Mouse (Mus musculus): Measurements from ENCODE around the gene E330021D16Rik. TPM values are rescaled to one million over a fixed set of nuclear protein-coding genes. Genes with fewer than 3 reads are reported as not detected.
A peak's percentile ranks its signal among the peaks of the same experiment; 100 is the strongest.

E330021D16Rik gene
- polyA plus RNA-seq, 1 experiment from 2014 or later, result not detected

DNA sequence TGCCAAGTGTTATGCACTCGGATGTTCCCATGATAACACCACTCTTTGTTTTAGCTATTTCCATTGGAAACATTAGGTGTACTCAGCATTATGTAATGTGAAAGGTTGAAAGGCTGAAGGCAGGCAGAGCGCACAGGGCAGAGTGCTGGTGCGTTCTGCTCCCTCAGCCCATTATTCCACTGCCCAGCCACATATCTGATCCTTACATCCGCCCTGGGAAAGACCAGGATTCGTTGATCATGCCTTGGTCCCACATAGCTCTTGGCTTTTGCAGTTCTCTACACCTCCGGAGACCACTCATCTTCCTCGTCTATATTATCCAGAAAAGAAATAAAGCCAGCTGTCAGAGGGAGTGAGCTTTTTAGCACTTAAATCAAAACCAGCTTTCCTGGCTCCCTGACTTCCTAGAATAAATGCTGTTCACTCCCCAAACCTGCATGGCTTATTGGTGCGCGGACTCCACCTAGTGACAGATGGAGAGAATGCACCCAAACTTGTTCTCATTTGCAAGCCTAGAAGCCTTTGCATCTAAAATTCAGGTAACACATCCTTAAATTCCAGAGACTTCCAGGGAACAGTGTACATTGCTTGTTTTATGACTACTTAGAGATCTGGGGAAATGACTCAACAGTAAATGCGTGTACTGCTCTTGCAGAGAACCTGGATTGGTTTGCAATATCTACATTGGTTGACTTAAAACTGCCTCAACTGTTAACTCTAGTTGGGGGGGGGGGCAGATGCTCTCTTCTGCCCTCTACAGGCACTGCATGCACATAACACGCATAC lies 61.8 kb downstream of the E330021D16Rik start:
- Histone ChIP-seq H3K27ac (no peak overlapping the region), H3K27me3 (replicated peaks) (no peaks in the 10 kb centered on the region), H3K4me2 (replicated peaks) (no peak overlapping the region), H3K4me3 (no peak overlapping the region), H3K4me1 (no peaks in the 10 kb centered on the region), H3K36me3 (no peaks in the 10 kb centered on the region), H3K9me3 (no peaks in the 10 kb centered on the region), H3K9ac (no peak overlapping the region)
- ATAC-seq (ENCODE audit: low FRiP score, low read depth), result peak; percentile 37; the same call in 1 of the 2 replicates
- 42% methylated on average over 11 of the region's 11 CpGs for WGBS

Other genes with a start within 250 kb of the E330021D16Rik start
- gene Grin2b, start 242.1 kb downstream of the E330021D16Rik start, polyA plus RNA-seq (2016; fragmentation: Nextera tagmentation; extraction: Ambion mirVana), result 15.1 and 15.4 TPM in 2 replicates
- gene Gm8994, start 88.0 kb downstream of the E330021D16Rik start, polyA plus RNA-seq (2016; fragmentation: Nextera tagmentation; extraction: Ambion mirVana), result not detected in 2 replicates
- 49.2 and 56.4 TPM in 2 replicates for gene Atf7ip, start 90.6 kb upstream of the E330021D16Rik start, polyA plus RNA-seq (2016; fragmentation: Nextera tagmentation; extraction: Ambion mirVana)
- gene Plbd1, start 246.4 kb upstream of the E330021D16Rik start, polyA plus RNA-seq (2016; fragmentation: Nextera tagmentation; extraction: Ambion mirVana), result 1.3 and 2.0 TPM in 2 replicates